Mouse (Mus musculus): ENCODE data around the gene Cd22. TPM values are rescaled to one million over a fixed set of nuclear protein-coding genes. Genes with fewer than 3 reads are reported as not detected.
"Not testable (repeated sequence)": the region's sequence is repeated elsewhere in the genome, so short reads cannot be mapped to it uniquely, and the experiment has no call there.

The Cd22 gene
- polyA plus RNA-seq, 1 experiment, result not detected

DNA sequence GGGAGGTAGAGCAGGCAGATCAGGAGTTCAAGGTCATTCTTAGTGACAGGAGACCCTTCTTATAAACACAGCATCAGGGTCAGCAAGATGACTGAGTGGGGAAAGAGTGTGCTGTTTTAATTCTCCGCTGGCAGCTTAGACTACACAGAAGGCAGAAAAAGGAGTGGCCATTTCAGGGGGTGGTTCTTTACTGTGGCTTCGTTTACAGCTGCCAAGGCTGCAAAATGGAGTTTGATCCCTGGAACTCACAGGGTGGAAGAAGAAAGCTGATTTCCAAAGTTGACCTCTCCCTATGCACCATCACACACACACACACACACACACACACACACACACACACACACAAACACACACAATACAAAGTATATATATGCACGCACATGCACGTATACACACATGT is 38.8 kb downstream of the Cd22 start:
- Histone ChIP-seq H3K79me2 (ENCODE audit: control insufficient read depth, insufficient read depth) (no peaks in the 10 kb centered on the region), H3K27me3 (ENCODE audit: control insufficient read depth, insufficient read depth, insufficient read length) (no peaks in the 10 kb centered on the region), H3ac (ENCODE audit: control insufficient read depth, insufficient read length) (no peak overlapping the region), H3K4me3 (no peak overlapping the region), H3K36me3 (ENCODE audit: control insufficient read depth, insufficient read depth) (no peaks in the 10 kb centered on the region), H3K4me2 (ENCODE audit: low read depth) (no peak overlapping the region)
- TF ChIP-seq MAX (IDR thresholded peaks at IDR 0.05; ENCODE audit: low read depth) (no peak), CEBPB (IDR thresholded peaks at IDR 0.05; ENCODE audit: insufficient read depth, poor library complexity, severe bottlenecking) (no peak), POLR2A (IDR thresholded peaks at IDR 0.05; ENCODE audit: insufficient read length, low read depth) (no peak), SRF (IDR thresholded peaks at IDR 0.05; ENCODE audit: control insufficient read depth, insufficient read length, low read depth) (no peak), TCF3 (IDR thresholded peaks at IDR 0.05; ENCODE audit: insufficient read length, low read depth) (no peak), MYOG (IDR thresholded peaks at IDR 0.05; ENCODE audit: control insufficient read depth in 1 of 3, insufficient read depth in 1 of 3, insufficient read length in 2 of 3, low read depth in 2 of 3) (no peak), POLR2AphosphoS2 (IDR thresholded peaks at IDR 0.05; ENCODE audit: insufficient read length, low read depth) (no peak), TCF12 (IDR thresholded peaks at IDR 0.05; ENCODE audit: insufficient read depth, poor library complexity, severe bottlenecking) (no peak), USF1 (IDR thresholded peaks at IDR 0.05; ENCODE audit: low read depth) (no peak), E2F4 (IDR thresholded peaks at IDR 0.05; ENCODE audit: insufficient read depth) (no peak), MYOD1 (IDR thresholded peaks at IDR 0.05; ENCODE audit: control insufficient read depth in 1 of 3, insufficient read length in 2 of 3, low read depth in 2 of 3) (no peak), REST (IDR thresholded peaks at IDR 0.05; ENCODE audit: insufficient read depth, insufficient read length) (no peak)

DNA sequence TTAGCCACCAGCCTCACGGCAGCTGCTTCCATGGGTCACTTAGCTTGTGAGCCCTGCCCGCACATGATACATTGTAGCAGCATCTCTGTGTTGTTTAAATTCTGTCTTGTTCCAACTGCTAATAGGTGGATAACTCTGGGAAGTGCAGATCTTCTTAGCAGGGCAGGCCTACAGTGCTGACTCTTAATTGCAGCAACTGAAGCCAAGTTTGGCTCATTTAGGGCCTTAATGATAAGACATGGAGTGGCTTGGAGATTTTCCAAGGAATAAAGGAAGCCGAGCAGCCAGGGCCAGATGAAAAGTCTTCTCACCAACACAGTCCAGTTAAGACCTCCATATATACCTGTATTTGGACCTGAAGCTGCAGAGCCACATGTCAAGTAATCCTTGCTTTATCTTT is 39.8 kb downstream of the Cd22 start:
- no peaks in the 10 kb centered on the region for H3K36me3 ChIP-seq (ENCODE audit: control insufficient read depth, insufficient read depth)
- H3K79me2 ChIP-seq (ENCODE audit: control insufficient read depth, insufficient read depth), result no peaks in the 10 kb centered on the region
- TF ChIP-seq E2F4 (IDR thresholded peaks at IDR 0.05; ENCODE audit: insufficient read depth) (no peak), POLR2AphosphoS2 (IDR thresholded peaks at IDR 0.05; ENCODE audit: insufficient read length, low read depth) (no peak), CEBPB (IDR thresholded peaks at IDR 0.05; ENCODE audit: insufficient read depth, poor library complexity, severe bottlenecking) (no peak), POLR2A (IDR thresholded peaks at IDR 0.05; ENCODE audit: insufficient read length, low read depth) (no peak), MAX (IDR thresholded peaks at IDR 0.05; ENCODE audit: low read depth) (no peak), TCF12 (IDR thresholded peaks at IDR 0.05; ENCODE audit: insufficient read depth, poor library complexity, severe bottlenecking) (no peak), TCF3 (IDR thresholded peaks at IDR 0.05; ENCODE audit: insufficient read length, low read depth) (no peak), MYOG (IDR thresholded peaks at IDR 0.05; ENCODE audit: control insufficient read depth in 1 of 3, insufficient read depth in 1 of 3, insufficient read length in 2 of 3, low read depth in 2 of 3) (no peak), USF1 (IDR thresholded peaks at IDR 0.05; ENCODE audit: low read depth) (no peak), SRF (IDR thresholded peaks at IDR 0.05; ENCODE audit: control insufficient read depth, insufficient read length, low read depth) (no peak), REST (IDR thresholded peaks at IDR 0.05; ENCODE audit: insufficient read depth, insufficient read length) (no peak), MYOD1 (IDR thresholded peaks at IDR 0.05; ENCODE audit: control insufficient read depth in 1 of 3, insufficient read length in 2 of 3, low read depth in 2 of 3) (no peak)

GRCm38 (mm10) chr7:30837277-30837676 is 42.9 kb downstream of the Cd22 start:
- H3K79me2 ChIP-seq (ENCODE audit: control insufficient read depth, insufficient read depth), result no peaks in the 10 kb centered on the region
- H3K4me2 ChIP-seq (ENCODE audit: low read depth), result no peak overlapping the region
- no peak overlapping the region for H3ac ChIP-seq (ENCODE audit: control insufficient read depth, insufficient read length)
- TF ChIP-seq MYOG (IDR thresholded peaks at IDR 0.05; ENCODE audit: control insufficient read depth in 1 of 3, insufficient read depth in 1 of 3, insufficient read length in 2 of 3, low read depth in 2 of 3), result no peak
- TF ChIP-seq USF1 (IDR thresholded peaks at IDR 0.05; ENCODE audit: low read depth), result no peak
- no peak for TF ChIP-seq MYOD1 (IDR thresholded peaks at IDR 0.05; ENCODE audit: control insufficient read depth in 1 of 3, insufficient read length in 2 of 3, low read depth in 2 of 3)
- no peak for TF ChIP-seq TCF12 (IDR thresholded peaks at IDR 0.05; ENCODE audit: insufficient read depth, poor library complexity, severe bottlenecking)
- TF ChIP-seq MAX (IDR thresholded peaks at IDR 0.05; ENCODE audit: low read depth), result no peak
- TF ChIP-seq E2F4 (IDR thresholded peaks at IDR 0.05; ENCODE audit: insufficient read depth), result no peak
- TF ChIP-seq CEBPB (IDR thresholded peaks at IDR 0.05; ENCODE audit: insufficient read depth, poor library complexity, severe bottlenecking), result no peak
- TF ChIP-seq TCF3 (IDR thresholded peaks at IDR 0.05; ENCODE audit: insufficient read length, low read depth), result no peak
- TF ChIP-seq SRF (IDR thresholded peaks at IDR 0.05; ENCODE audit: control insufficient read depth, insufficient read length, low read depth), result no peak
- no peak for TF ChIP-seq POLR2A (IDR thresholded peaks at IDR 0.05; ENCODE audit: insufficient read length, low read depth)
- no peak for TF ChIP-seq POLR2AphosphoS2 (IDR thresholded peaks at IDR 0.05; ENCODE audit: insufficient read length, low read depth)
- H3K27me3 ChIP-seq (ENCODE audit: control insufficient read depth, insufficient read depth, insufficient read length), result no peaks in the 10 kb centered on the region
- H3K4me3 ChIP-seq, result no peak overlapping the region
- no peaks in the 10 kb centered on the region for H3K36me3 ChIP-seq (ENCODE audit: control insufficient read depth, insufficient read depth)

More for the DNA sequence above, 39.8 kb downstream of the Cd22 start:
- H3ac ChIP-seq (ENCODE audit: control insufficient read depth, insufficient read length), result no peak overlapping the region
- H3K27me3 ChIP-seq (ENCODE audit: control insufficient read depth, insufficient read depth, insufficient read length), result no peaks in the 10 kb centered on the region
- no peak overlapping the region for H3K4me2 ChIP-seq (ENCODE audit: low read depth)
- no peak overlapping the region for H3K4me3 ChIP-seq

- H3ac ChIP-seq (ENCODE audit: control insufficient read depth, insufficient read length); H3K27me3 ChIP-seq (ENCODE audit: control insufficient read depth, insufficient read depth, insufficient read length); H3K36me3 ChIP-seq (ENCODE audit: control insufficient read depth, insufficient read depth); H3K4me3 ChIP-seq; H3K4me2 ChIP-seq (ENCODE audit: low read depth); H3K79me2 ChIP-seq (ENCODE audit: control insufficient read depth, insufficient read depth): not testable (repeated sequence)
Observed at GRCm38 (mm10) chr7:30832684-30833083, 47.5 kb downstream of the Cd22 start.

- no peaks in the 10 kb centered on the region for H3K79me2 ChIP-seq (ENCODE audit: control insufficient read depth, insufficient read depth)
- TF ChIP-seq TCF3 (IDR thresholded peaks at IDR 0.05; ENCODE audit: insufficient read length, low read depth) (no peak), MAX (IDR thresholded peaks at IDR 0.05; ENCODE audit: low read depth) (no peak), TCF12 (IDR thresholded peaks at IDR 0.05; ENCODE audit: insufficient read depth, poor library complexity, severe bottlenecking) (no peak), USF1 (IDR thresholded peaks at IDR 0.05; ENCODE audit: low read depth) (no peak), E2F4 (IDR thresholded peaks at IDR 0.05; ENCODE audit: insufficient read depth) (no peak), MYOD1 (IDR thresholded peaks at IDR 0.05; ENCODE audit: control insufficient read depth in 1 of 3, insufficient read length in 2 of 3, low read depth in 2 of 3) (no peak), SRF (IDR thresholded peaks at IDR 0.05; ENCODE audit: control insufficient read depth, insufficient read length, low read depth) (no peak), MYOG (IDR thresholded peaks at IDR 0.05; ENCODE audit: control insufficient read depth in 1 of 3, insufficient read depth in 1 of 3, insufficient read length in 2 of 3, low read depth in 2 of 3) (no peak), CEBPB (IDR thresholded peaks at IDR 0.05; ENCODE audit: insufficient read depth, poor library complexity, severe bottlenecking) (no peak), POLR2AphosphoS2 (IDR thresholded peaks at IDR 0.05; ENCODE audit: insufficient read length, low read depth) (no peak), POLR2A (IDR thresholded peaks at IDR 0.05; ENCODE audit: insufficient read length, low read depth) (no peak), REST (IDR thresholded peaks at IDR 0.05; ENCODE audit: insufficient read depth, insufficient read length) (no peak)
- no peaks in the 10 kb centered on the region for H3K36me3 ChIP-seq (ENCODE audit: control insufficient read depth, insufficient read depth)
- no peak overlapping the region for H3ac ChIP-seq (ENCODE audit: control insufficient read depth, insufficient read length)
- no peak overlapping the region for H3K4me2 ChIP-seq (ENCODE audit: low read depth)
- H3K4me3 ChIP-seq, result no peak overlapping the region
- no peaks in the 10 kb centered on the region for H3K27me3 ChIP-seq (ENCODE audit: control insufficient read depth, insufficient read depth, insufficient read length)
Observed at GRCm38 (mm10) chr7:30832261-30832660, 47.9 kb downstream of the Cd22 start.
